Mouse (Mus musculus) hindbrain, embryonic 15.5 days (tissue): ENCODE data around the gene Adam1b. TPM values are rescaled to one million over a fixed set of nuclear protein-coding genes. Genes with fewer than 3 reads are reported as not detected.
A peak's percentile ranks its signal among the peaks of the same experiment; 100 is the strongest.

Experiments used
- ATAC-seq: fragments of 200-750 bp; cut with Nextera tagmentation; 2 replicates; pipeline ENCODE4 v1.8.0; 2017; ENCODE audit warnings: low read depth, moderate number of reproducible peaks, moderate TSS enrichment; ENCODE audit not compliant: low FRiP score
- H3K27ac ChIP-seq: fragments of 300-500 bp; sonication (generic); replicated peaks from 2 replicates; pipeline ENCODE4 v1.5.1; 2015; ENCODE audit warnings: mild to moderate bottlenecking, inconsistent platforms
- H3K27me3 ChIP-seq: fragments of 300-500 bp; sonication (generic); 2 replicates; pipeline ENCODE4 v1.6.1; 2015; ENCODE audit warnings: control low read depth, inconsistent platforms
- H3K36me3 ChIP-seq: fragments of 300-500 bp; sonication (generic); 2 replicates; pipeline ENCODE4 v1.6.1; 2015; ENCODE audit warnings: control low read depth, inconsistent platforms
- H3K4me1 ChIP-seq: fragments of 300-500 bp; sonication (generic); replicated peaks from 2 replicates; pipeline ENCODE4 v1.6.1; 2015; ENCODE audit warnings: control low read depth, inconsistent platforms
- H3K4me2 ChIP-seq: fragments of 300-500 bp; sonication (generic); 2 replicates; pipeline ENCODE4 v1.6.1; 2015; ENCODE audit warnings: moderate library complexity, mild to moderate bottlenecking, inconsistent platforms
- H3K4me3 ChIP-seq: fragments of 300-500 bp; sonication (generic); 2 replicates; pipeline ENCODE4 v1.5.1; 2015; ENCODE audit warnings: mild to moderate bottlenecking, inconsistent platforms
- H3K9ac ChIP-seq: fragments of 300-500 bp; sonication (generic); 2 replicates; pipeline ENCODE4 v1.6.1; 2015; ENCODE audit warnings: inconsistent platforms
- H3K9me3 ChIP-seq: fragments of 300-500 bp; sonication (generic); 2 replicates; pipeline ENCODE4 v1.6.1; 2016; ENCODE audit warnings: control low read depth, inconsistent platforms
- WGBS: fragments of 180-500 bp; shearing (Covaris S2); methylation state at CpG from one replicate; pipeline ENCODE4 v1.1.7; 2015; 5-methylcytosine and 5-hydroxymethylcytosine counted together
- polyA plus RNA-seq: library from polyadenylated mRNA; unstranded; fragments of >200 nt; fragmentation: Nextera tagmentation; extraction: Ambion mirVana; gene quantifications from 2 replicates; pipeline ENCODE4 v1.2.1, GENCODE M21; 2015

The Adam1b gene
- polyA plus RNA-seq, 1 experiment from 2014 or later, result 0.14 TPM

- H3K4me2 ChIP-seq, result no peak overlapping the region
- WGBS, result 34% methylated on average over 3 of the region's 3 CpGs
- H3K9me3 ChIP-seq, result no peaks in the 10 kb centered on the region
- no peaks in the 10 kb centered on the region for H3K27me3 ChIP-seq
- no peak for ATAC-seq
- no peaks in the 10 kb centered on the region for H3K4me1 ChIP-seq
- H3K36me3 ChIP-seq, result no peaks in the 10 kb centered on the region
- H3K9ac ChIP-seq, result no peak overlapping the region
- H3K27ac ChIP-seq, result no peak overlapping the region
- H3K4me3 ChIP-seq, result no peak overlapping the region
Measured at GRCm38 (mm10) chr5:121477680-121478079, 25.6 kb downstream of the Adam1b start.

- no peaks in the 10 kb centered on the region for H3K36me3 ChIP-seq
- H3K27me3 ChIP-seq, result no peaks in the 10 kb centered on the region
- no peak for ATAC-seq
- H3K27ac ChIP-seq, result no peak overlapping the region
- no peaks in the 10 kb centered on the region for H3K4me1 ChIP-seq
- 91% methylated on average over 1 of the region's 1 CpGs for WGBS
- no peak overlapping the region for H3K9ac ChIP-seq
- H3K9me3 ChIP-seq, result no peaks in the 10 kb centered on the region
- no peak overlapping the region for H3K4me3 ChIP-seq
- no peak overlapping the region for H3K4me2 ChIP-seq
Measured at GRCm38 (mm10) chr5:121476040-121476439, 27.2 kb downstream of the Adam1b start.

- H3K4me1 ChIP-seq, result no peaks in the 10 kb centered on the region
- no peaks in the 10 kb centered on the region for H3K9me3 ChIP-seq
- no peaks in the 10 kb centered on the region for H3K27me3 ChIP-seq
- 85% methylated on average over 7 of the region's 7 CpGs for WGBS
- H3K27ac ChIP-seq, result no peak overlapping the region
- H3K9ac ChIP-seq, result no peak overlapping the region
- H3K4me2 ChIP-seq, result no peak overlapping the region
- ATAC-seq, result no peak
- no peaks in the 10 kb centered on the region for H3K36me3 ChIP-seq
- H3K4me3 ChIP-seq, result no peak overlapping the region
Measured at GRCm38 (mm10) chr5:121474610-121475009, 28.6 kb downstream of the Adam1b start.

- Histone ChIP-seq H3K36me3 (no peaks in the 10 kb centered on the region), H3K9me3 (no peaks in the 10 kb centered on the region), H3K4me1 (no peaks in the 10 kb centered on the region), H3K4me3 (no peak overlapping the region), H3K9ac (no peak overlapping the region), H3K27ac (no peak overlapping the region), H3K27me3 (no peaks in the 10 kb centered on the region), H3K4me2 (no peak overlapping the region)
- WGBS, result 94% methylated on average over 2 of the region's 2 CpGs
- ATAC-seq, result no peak
Measured at GRCm38 (mm10) chr5:121472411-121472810, 30.8 kb downstream of the Adam1b start.

GRCm38 (mm10) chr5:121469566-121469965 lies 33.7 kb downstream of the Adam1b start:
- no peak overlapping the region for H3K27ac ChIP-seq
- H3K27me3 ChIP-seq, result no peaks in the 10 kb centered on the region
- no peaks in the 10 kb centered on the region for H3K36me3 ChIP-seq
- no peak overlapping the region for H3K4me3 ChIP-seq
- no peak for ATAC-seq
- no peak overlapping the region for H3K9ac ChIP-seq
- no peaks in the 10 kb centered on the region for H3K9me3 ChIP-seq
- H3K4me2 ChIP-seq, result no peak overlapping the region
- no peaks in the 10 kb centered on the region for H3K4me1 ChIP-seq
- 47% methylated on average over 3 of the region's 3 CpGs for WGBS

GRCm38 (mm10) chr5:121463601-121464250 lies 39.5 kb downstream of the Adam1b start:
- Histone ChIP-seq H3K4me2 (no peak overlapping the region), H3K9ac (no peak overlapping the region), H3K36me3 (no peaks in the 10 kb centered on the region), H3K27me3 (no peaks in the 10 kb centered on the region), H3K27ac (no peak overlapping the region), H3K9me3 (no peaks in the 10 kb centered on the region), H3K4me3 (no peak overlapping the region), H3K4me1 (no peaks in the 10 kb centered on the region)
- 76% methylated on average over 5 of the region's 5 CpGs for WGBS
- ATAC-seq, result no peak

- no peaks in the 10 kb centered on the region for H3K9me3 ChIP-seq
- no peaks in the 10 kb centered on the region for H3K27me3 ChIP-seq
- 64% methylated on average over 5 of the region's 5 CpGs for WGBS
- no peak overlapping the region for H3K4me3 ChIP-seq
- no peak for ATAC-seq
- H3K4me1 ChIP-seq, result no peaks in the 10 kb centered on the region
- no peak overlapping the region for H3K9ac ChIP-seq
- H3K27ac ChIP-seq, result no peak overlapping the region
- H3K4me2 ChIP-seq, result no peak overlapping the region
- no peaks in the 10 kb centered on the region for H3K36me3 ChIP-seq
Measured at GRCm38 (mm10) chr5:121462967-121463366, 40.3 kb downstream of the Adam1b start.

- no peak overlapping the region for H3K9ac ChIP-seq
- no peak overlapping the region for H3K4me3 ChIP-seq
- H3K36me3 ChIP-seq, result no peaks in the 10 kb centered on the region
- H3K4me2 ChIP-seq, result no peak overlapping the region
- no peak overlapping the region for H3K27ac ChIP-seq
- no peaks in the 10 kb centered on the region for H3K27me3 ChIP-seq
- no peak for ATAC-seq
- no peaks in the 10 kb centered on the region for H3K9me3 ChIP-seq
- WGBS, result 50% methylated on average over 1 of the region's 1 CpGs
- H3K4me1 ChIP-seq, result no peaks in the 10 kb centered on the region
Measured at GRCm38 (mm10) chr5:121462171-121462502, 41.1 kb downstream of the Adam1b start.

- WGBS, result 66% methylated on average over 4 of the region's 4 CpGs
- no peak for ATAC-seq
- Histone ChIP-seq H3K4me1 (no peaks in the 10 kb centered on the region), H3K4me3 (no peak overlapping the region), H3K27ac (no peak overlapping the region), H3K9me3 (no peaks in the 10 kb centered on the region), H3K9ac (no peak overlapping the region), H3K36me3 (no peaks in the 10 kb centered on the region), H3K4me2 (no peak overlapping the region), H3K27me3 (no peaks in the 10 kb centered on the region)
Measured at GRCm38 (mm10) chr5:121461339-121462170, 41.7 kb downstream of the Adam1b start.

GRCm38 (mm10) chr5:121455510-121456265 lies 47.5 kb downstream of the Adam1b start:
- Histone ChIP-seq H3K9ac (no peak overlapping the region), H3K9me3 (no peaks in the 10 kb centered on the region), H3K36me3 (no peaks in the 10 kb centered on the region), H3K4me2 (no peak overlapping the region), H3K4me3 (no peak overlapping the region), H3K27ac (no peak overlapping the region), H3K27me3 (no peaks in the 10 kb centered on the region), H3K4me1 (peaks cover 17% of the 10 kb centered on the region)
- no peak for ATAC-seq
- 79% methylated on average over 9 of the region's 9 CpGs for WGBS

- no peak for ATAC-seq
- H3K27ac ChIP-seq, result no peak overlapping the region
- no peaks in the 10 kb centered on the region for H3K9me3 ChIP-seq
- H3K9ac ChIP-seq, result no peak overlapping the region
- no peak overlapping the region for H3K4me3 ChIP-seq
- H3K36me3 ChIP-seq, result no peaks in the 10 kb centered on the region
- H3K4me1 ChIP-seq, result peaks cover 27% of the 10 kb centered on the region
- no peaks in the 10 kb centered on the region for H3K27me3 ChIP-seq
- H3K4me2 ChIP-seq, result no peak overlapping the region
- 95% methylated on average over 3 of the region's 3 CpGs for WGBS
Measured at GRCm38 (mm10) chr5:121454503-121454782, 48.8 kb downstream of the Adam1b start.

- 94% methylated on average over 13 of the region's 13 CpGs for WGBS
Measured at GRCm38 (mm10) chr5:121453743-121454502, 49.3 kb downstream of the Adam1b start.

More at GRCm38 (mm10) chr5:121453743-121454502, 49.3 kb downstream of the Adam1b start:
- H3K9ac ChIP-seq, result no peak overlapping the region
- ATAC-seq, result no peak
- H3K9me3 ChIP-seq, result no peaks in the 10 kb centered on the region
- no peak overlapping the region for H3K27ac ChIP-seq
- H3K27me3 ChIP-seq, result no peaks in the 10 kb centered on the region
- 0 out of 2 replicates have a peak, but pooled peaks cover under 1% of the 10 kb centered on the region for H3K36me3 ChIP-seq
- peak overlapping the region; percentile 78; the same call in 1 of the 2 replicates for H3K4me2 ChIP-seq
- H3K4me1 ChIP-seq, result peaks cover 27% of the 10 kb centered on the region
- H3K4me3 ChIP-seq, result no peak overlapping the region
